Mouse (Mus musculus) adrenal gland, adult 8-10 months (tissue): ENCODE results near the gene Tekt4. TPM values are rescaled to one million over a fixed set of nuclear protein-coding genes. Genes with fewer than 3 reads are reported as not detected.

Experiments
- DNase-seq: peaks from one replicate; pipeline ENCODE4 v3.0.0; 2022
- total RNA-seq, 4 experiments: library from RNA; stranded (reverse); gene quantifications; 2 replicates each; pipeline ENCODE4 v1.2.4; 2022

Tekt4 gene
- total RNA-seq, 4 experiments from 2014 or later, result 0.23 to 0.45 TPM; not detected in 2

DNA sequence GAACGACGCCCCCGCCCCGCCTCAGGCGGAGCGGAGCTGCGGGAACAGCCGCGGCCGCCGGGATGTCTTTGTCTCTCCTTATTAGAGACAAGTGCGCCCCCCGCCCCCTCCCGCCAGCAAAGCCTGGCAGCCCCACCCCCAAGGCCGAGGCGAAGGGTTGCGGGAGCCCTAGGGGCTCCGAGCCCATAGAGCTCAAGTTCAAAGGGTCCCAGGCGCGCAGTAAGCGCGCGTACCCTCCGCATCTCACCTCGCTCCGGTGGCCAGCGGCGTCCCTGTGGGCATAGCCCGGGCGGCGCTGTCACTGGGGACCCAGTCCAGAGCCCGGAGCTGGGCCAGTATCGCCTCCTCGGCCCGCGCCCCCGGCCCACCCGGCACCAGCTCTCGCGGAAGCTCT is 21.2 kb upstream of the Tekt4 start:
- no peak for DNase-seq

DNA sequence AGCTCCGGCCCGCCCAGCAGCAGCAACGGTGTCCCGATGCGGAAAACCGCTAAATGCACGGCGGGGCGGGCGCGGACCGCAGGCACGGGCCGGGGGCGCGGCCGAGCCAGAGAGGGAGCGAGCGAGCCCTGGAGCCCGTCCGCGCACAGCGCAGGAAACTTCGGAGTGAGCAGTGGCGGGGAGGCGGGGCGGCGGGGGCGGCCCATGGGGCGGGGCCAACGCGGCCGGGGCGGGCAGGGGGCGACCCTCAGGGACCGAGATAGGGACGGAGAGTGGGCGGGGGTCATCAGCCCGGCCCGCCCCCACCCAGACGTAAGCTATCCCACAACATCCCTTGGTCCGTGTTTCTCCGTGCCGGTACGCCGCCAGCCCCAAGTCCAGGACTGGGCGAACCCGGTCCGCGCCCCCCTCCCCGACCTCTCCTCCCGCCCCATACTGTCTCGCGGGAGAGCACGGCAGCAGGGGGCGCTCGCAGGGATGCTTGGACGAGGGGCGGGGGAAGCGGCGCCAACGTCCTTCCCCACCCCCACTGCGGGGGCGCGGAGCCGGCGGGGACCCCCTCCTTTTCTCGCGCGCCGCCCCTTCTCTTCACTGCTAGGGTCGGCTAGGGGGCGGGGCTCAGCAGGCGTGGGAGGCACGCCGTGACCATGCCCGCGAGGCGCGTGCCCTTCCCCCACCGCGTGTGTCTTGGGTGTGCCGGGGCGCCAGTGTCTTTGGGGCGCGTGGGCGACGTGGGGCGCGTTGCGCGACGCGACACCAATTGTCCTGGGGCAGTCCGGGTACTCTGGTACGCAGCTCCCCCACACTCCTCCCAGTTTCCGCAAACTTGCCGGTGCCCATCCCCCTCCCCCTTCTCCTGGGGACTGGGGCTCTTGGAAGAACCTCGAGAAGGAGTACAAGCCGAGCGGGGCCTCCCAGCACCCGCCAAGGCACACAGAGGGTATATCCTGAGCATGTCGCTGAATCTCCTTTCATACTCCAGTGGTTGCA is 20.5 kb upstream of the Tekt4 start, which contains the start of gene Cacna1h:
TSS of gene Cacna1h (minus strand) at position 167 of the 990 bp plus-strand sequence.
- peak; percentile 64 for DNase-seq

DNA sequence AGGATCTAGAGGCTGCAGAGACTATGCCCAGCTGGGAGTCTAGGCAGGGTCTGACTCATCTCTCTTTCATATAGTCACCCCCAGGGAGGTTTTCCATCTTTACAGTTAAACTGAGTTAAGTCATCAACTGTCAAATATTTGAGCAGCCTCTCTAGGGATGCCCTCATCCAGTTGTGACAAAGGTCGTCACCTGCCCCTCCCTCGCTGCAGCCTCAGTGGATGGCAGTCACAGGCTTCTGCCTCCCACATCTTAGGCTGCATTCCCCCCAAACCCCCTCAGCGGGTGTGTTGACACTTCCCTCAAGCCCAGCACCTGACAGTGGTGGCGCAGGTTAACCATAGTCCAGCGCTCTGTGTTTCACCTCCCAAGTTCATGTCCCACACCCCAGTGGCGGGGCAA is 13.0 kb upstream of the Tekt4 start:
- no peak for DNase-seq

DNA sequence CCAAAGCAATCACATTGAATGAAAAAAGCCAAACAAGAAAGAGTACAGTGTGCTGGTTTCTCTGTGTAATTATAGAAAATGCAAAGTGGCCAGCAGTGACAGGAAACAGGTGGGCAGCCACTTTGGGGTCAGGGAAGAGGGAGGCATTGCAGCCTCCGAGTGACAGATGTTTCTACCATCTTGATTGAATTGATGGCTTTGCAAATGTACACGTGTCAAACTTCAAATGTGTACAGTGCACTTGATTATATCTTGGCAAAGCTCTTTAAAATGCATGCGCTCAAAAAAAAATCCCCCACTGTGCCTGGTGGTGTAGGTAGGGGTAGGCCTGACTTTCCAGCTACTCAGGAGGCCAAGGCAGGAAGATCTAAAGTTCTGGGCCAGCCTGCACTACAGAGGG is 11.5 kb upstream of the Tekt4 start:
- DNase-seq, result no peak

DNA sequence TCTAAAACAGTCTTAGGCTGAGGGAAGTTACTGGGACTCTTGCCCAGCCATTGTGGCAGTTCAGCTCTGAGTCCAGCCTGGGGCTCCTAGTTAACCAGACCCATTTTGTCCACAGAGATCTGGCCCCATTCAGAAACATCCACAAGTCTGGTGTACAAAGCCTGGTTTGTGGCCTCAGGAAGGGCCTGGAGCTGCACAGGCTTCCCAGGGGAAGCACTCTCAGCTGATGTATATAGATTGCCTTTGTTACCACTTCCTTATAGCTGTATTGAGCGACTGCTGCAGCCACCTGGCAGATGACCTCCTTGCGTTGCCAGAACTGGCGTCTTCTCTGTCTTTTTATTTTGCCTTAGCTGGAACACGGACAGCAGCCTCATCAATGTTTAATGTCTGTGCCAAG is 9.3 kb upstream of the Tekt4 start:
- no peak for DNase-seq

DNA sequence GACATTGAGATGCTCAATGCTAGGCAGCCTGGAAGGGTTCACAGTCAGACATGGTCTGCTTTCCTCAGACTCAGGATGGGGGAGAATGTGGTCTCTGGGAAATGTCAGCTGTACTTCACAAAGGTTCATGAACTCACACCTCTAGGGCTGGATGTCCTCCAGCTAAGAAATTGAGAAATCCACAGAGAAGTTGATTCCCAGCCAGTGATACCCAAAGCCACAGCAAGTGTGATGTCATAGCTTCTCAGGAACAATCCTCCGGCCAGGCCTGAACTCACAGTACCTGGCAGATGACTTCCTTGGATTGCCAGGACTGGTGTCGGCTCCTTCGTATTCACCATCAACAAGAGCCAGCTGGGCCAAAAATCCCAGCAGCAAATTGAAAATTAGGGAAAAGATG is 8.6 kb upstream of the Tekt4 start:
- no peak for DNase-seq

DNA sequence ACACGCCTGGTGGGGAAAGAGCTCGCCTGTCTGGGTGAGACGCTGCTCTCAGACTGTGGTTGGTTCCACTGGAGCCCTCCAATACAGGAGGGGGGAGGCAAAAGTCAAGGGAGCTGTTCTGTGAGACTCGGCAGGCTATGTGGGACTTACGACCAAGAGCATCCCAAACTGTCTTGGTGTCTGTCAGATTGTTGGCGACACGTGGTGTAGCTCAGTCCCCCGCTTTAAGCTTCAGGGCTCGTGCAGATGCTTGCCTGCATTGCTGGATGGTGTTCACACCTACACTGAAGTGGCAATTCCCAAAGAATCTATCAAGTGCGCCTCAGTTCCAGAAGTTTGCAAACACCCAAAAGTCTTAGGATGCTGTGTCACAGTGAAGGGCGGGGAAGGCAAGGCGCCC is 6.5 kb upstream of the Tekt4 start:
- no peak for DNase-seq

DNA sequence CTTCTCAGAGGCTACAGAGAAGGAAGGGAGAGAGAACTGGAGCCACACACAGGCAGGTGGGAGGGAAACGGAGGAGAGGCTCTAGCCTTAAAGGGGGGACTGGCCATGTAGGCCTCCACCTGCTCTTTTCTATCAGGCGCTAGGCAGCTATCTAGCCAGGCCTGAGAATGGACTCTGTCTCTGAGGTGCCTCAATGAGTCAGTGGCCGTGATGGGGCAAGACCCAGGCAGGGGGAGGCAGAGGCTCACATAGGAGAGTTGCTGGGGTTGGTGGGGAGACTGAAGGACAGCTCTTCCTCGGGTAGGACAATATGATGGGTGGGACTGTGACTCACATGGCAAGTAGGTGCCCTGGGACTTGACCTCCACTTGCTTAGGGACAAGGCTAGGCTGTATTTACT is 4.1 kb upstream of the Tekt4 start:
- DNase-seq, result peak; percentile 64

DNA sequence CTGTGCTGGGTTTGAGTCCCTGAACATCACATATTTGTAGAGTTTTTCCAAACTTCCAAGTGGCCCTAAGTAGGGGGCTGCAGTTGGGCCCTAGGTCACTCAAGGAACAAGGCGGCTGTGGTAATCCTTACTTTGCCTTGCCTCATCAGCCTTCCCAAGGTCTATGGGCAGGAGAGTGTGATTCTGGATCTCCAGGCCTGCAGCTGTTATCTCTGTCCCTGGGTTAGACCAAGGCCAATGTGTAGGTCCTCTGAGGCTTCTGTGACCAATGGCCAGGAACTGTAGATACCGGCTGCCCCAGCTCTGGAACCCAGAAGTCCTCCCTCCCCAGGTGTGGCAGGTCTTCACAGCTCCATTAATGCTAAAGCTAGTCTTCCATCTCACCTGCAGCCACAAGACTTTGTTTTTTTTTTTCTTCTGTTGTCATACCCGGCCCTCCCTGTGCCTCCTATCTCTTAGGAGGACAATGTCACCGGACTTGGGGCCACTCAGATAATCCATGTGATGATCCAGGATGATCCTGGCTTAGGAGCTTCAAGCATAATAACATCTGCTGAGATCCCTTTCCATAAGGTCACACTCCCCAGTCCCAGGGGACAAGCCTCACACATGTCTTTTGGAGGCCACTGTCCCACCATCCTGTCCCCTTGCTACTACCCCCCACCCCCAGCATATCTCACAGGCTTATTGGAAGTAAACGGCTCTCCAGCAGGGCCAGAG is 2.0 kb upstream of the Tekt4 start:
- DNase-seq, result peak; percentile 58

DNA sequence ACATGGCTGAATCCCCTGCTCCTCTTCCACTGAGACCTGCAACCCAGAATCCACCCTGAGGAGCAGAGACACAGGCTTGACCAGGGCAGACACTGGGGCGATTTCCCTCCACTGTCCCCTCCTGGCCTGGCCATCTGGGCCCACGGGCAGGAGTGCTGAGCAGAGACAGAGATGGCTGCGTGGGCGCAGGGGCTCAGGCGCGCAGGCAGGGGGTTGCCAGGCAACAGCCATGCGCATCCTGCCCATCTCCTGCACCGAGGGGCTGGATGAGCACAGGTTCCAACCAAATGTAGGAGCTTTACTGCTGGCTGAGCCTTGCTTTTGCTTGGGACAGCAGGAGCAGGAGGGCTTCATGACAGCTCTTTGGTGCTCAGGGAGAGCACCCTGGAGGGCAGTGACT is 2.1 kb downstream of the Tekt4 start:
- no peak for DNase-seq

DNA sequence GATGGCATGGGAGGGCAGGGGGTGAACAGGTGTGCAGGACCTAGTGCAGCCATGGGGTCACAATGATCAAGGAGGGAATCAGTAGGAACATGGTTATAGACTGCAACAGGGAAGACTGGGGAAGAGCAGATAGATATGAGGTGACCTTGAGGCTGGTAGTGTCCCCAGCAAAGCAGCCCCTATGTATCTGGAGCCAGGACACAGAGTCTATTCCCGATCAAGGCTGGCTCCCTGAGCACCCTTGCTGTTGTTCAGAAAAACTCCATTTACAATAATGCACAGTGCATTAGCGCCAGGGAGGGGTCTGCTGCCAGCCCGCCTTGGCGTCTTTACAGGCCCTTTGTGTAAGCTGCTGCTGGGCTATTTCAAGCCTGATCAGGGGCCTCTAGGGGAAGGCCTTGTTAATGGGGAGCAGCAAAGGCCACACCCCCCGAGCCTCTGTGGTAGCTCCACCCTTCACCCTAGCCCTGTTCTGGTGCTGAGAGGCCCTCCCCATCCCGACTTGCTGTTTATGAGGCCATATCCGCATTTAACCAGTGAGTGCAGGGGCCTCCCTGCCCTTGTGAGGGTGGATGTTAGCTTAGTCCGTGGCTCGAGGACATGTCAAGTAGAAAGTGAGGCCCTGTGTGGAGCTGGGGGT is 7.9 kb downstream of the Tekt4 start:
- DNase-seq, result no peak

DNA sequence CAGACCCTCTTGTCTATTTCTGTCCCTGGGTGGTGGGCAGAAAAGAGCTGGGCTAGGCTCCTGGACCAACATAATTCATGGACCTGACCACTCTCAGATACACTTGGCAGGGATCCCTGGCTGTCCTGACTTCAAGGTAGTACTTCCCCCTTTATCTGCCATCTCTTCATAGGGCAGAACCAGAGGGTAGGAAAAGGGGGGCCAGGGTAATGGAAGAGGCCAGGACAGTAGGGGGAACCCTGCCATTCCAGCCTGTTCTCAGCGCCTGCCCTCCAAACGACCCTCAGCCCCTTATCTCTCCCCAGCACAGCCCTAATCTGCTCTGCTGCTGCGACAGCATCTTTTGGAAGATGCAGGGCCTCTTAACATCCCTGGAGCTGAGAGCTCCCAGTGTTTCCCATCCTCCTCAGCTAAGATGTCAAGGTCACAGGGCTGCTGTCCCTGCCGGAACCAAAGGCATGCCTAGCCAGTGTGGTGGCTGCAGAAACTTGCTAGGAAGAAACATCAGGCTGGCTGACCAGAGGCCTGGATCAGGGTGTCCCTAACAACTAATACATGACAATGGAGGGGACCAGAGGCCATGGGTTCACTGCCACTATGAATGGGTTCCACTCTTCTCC is 9.0 kb downstream of the Tekt4 start:
- DNase-seq, result no peak

DNA sequence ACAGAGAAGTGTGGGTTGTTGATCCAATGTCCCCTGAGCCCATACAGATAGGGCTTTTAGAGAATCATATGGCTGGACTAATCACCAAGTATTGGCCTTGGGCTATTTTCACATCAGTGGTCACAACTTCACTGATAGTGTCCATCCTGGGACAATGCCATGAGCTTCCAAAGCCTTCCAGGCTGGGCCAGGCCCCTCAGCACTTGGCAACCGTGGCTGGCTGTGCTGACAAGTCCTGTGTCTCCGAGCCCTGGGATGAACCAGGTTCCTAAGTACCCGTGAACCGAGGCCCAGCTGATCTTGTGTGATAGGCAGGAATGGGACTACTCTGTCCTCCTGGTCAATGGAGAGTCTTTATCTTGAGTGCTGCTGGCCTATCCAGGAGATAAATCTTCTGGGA is 9.7 kb downstream of the Tekt4 start:
- DNase-seq, result no peak

DNA sequence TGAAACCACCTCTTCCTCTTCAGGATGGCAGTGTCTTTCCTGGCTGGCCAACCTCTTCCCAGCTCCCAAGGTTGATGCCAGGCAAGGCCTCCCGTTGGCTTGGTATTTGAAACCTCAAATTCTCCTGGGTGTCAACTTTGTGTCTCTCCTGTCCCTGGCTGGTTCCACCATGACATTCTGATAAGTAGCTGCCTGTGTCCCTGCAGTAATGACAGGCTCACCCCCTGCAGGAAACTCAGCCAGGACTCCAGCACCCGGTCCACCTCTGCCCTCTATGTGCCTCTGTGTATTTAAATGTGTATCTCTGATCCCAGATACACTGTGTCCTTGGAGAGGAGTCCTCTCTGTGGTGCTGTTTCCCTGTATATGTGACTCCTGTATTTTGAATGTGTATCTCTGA is 11.8 kb downstream of the Tekt4 start:
- DNase-seq, result no peak

DNA sequence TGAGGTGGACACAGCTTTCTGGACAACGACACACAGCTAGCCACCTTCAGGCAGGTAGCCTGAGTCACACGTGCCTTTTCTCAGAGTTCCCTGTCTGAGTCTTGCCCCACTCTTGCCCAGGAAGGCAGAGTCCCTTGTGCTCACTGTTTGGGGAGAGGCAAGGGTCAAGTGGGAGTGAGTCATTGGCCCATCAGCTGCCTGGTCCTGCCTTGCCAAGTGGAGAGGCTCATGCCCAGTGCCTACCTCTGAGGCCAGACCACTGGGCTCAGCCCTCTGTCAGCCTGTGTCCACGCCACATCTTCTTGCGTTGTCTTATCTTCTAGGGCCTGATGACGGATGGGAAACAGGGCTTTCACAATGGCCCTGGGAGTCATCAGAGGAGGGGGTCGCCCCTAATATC is 13.4 kb downstream of the Tekt4 start:
- peak; percentile 53 for DNase-seq

DNA sequence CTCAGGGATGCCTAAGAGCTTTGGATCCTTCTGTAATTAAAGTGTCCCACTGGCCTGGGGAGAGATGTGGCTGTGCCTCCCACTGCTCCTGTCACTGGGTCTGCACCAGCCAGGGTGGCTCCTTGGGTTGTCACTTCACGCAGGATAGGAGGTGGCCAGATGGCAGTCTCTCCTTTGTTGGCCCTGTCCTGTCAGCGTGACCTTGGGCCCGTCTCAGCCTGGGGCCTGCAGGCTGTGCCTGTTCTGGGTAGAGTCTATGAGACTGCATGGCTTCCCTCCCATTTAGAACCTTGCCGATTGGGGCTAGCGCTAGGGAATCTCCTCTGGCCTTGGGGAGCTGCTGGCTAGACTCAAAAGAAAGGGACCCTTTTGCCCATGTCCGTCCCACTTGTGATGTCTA is 13.9 kb downstream of the Tekt4 start:
- peak; percentile 60 for DNase-seq

DNA sequence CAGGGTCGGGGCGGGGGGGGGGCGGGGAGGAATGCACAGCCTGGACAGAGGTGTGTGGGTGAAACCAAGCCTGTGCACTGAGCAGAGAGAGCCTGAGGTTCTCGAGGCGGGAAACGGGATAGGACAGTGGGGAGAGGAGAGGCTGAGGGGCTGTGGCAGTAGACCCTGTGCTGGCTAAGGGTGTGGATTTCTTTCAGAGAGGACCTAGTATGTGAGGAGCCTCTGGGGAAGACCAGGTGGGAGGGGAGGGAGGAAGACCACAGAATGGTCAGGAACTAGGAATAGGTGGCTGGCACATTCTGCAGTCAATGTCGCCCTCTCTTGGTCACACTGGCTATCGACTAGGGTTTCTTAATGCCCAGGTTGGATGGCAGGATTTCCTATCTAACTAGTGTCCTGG is 15.4 kb downstream of the Tekt4 start:
- DNase-seq, result peak; percentile 45

DNA sequence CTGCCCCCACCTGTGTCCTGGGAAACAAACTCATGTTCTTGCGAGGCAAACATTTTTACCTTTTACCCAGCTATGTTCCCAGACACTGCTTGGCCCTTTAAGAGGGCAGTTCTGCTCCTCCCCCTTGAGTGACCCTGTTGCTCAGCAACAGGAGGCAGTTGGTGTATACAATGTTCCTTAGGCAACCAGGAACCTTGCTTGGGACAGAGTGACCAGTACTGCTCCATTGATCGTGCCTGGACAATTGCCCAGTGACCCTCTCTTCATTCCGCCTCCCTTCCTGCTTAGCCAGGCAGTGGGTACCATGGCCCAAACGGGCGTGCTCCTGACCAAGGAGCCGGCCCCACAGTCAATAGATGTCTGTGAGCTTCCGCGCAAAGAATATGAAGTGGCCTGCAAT is 17.0 kb downstream of the Tekt4 start:
- no peak for DNase-seq

DNA sequence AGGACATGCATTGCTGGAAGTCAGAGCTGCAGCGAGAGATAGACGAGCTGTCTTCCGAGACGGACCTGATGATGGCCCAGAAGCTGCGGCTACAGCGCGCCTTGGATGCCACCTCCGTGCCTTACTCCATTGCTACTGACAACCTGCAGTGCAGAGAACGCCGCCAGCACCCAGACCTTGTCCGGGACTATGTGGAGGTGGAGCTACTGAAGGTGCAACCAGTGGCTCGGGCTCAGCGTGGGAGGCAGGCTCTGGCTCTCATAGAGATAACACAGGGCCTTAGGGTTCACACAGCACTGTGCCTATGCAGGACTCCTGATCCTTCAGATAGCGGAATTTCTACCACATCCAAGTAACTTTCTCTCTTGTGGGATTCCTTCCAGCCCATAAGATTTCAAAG is 17.6 kb downstream of the Tekt4 start:
- DNase-seq, result no peak

DNA sequence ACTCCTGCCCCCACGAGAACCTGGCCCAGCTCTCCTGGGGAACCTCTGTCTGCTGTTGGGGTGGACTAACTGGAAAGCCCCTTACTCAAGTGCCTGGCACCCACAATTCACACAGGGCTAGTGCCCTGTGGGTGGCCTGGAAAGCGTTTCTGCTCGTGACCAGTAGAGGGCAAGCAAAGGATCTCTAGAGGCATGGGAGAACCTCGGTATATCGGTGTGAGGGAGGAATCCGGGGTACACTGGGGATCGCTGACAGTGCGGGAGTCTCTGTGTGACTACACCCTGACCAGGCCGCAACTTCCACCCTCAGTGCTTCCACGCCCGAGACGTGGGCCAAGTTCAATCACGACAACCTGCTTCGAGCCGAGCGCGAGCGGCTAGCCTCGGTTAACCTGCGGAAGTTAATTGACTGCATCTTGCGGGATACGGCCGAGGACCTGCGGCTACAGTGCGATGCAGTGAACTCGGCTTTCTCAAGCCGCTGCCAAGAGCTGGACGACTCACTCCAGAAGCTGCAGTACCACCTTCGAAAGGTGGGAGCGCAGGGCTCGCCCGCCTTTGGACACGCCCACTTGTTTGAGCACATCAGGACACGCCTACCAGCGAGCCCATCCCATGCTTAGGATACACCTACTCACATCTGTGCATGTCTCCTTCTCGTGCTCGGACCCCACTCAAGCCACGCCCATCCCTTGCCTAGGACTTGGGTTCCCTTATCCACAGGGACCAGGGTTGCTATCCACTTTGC is 20.1 kb downstream of the Tekt4 start:
- DNase-seq, result peak; percentile 44

DNA sequence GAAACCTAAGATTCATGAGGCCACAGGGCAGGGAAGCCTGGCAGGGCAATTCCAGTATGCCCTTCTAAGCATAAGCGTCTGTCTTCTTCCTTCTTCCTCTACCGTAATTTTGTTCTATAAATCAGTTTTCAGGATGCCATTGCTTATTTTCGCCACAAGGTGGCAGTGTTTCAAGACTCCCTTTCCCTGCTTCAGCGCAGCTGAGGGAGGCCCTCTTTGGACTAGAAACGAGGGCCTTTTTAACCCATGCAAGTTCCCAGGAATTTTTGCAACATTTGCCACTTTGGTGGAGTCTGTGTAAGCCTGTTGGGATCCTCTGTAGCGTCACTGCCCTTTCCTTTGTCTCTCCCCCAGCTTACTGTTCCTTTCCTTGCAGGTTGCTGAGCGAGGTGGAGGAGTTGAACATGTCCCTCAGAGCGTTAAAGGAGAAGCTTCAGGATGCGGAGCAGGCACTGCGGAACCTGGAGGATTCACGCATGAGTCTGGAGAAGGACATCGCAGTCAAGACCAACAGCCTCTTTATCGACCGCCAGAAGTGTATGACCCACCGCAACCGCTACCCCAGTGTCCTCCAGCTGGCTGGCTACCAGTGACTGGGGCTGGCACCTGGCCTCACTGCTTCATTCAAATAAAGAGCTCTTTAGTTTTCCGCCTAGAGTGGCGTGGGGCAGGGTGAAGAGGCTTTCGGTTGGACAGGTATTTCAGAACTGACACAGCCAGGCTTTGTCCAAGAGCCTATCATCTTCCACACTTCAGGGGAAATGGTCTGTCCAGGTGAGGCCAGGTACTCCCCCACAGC is 21.7 kb downstream of the Tekt4 start:
- no peak for DNase-seq
